Mouse (Mus musculus): ENCODE data around the gene Cacna1g. TPM values are rescaled to one million over a fixed set of nuclear protein-coding genes. Genes with fewer than 3 reads are reported as not detected.

The Cacna1g gene
- polyA plus RNA-seq, 1 experiment from 2014 or later = 13.6 TPM

- 0 out of 2 replicates have a peak, but pooled peaks cover 6% of the 10 kb centered on the region for H3K27me3 ChIP-seq
- no peaks in the 10 kb centered on the region for H3K36me3 ChIP-seq
- no peak overlapping the region for H3K9ac ChIP-seq
- no peak for ATAC-seq (ENCODE audit: low FRiP score)
- no peak overlapping the region for H3K4me2 ChIP-seq
- H3K4me1 ChIP-seq (replicated peaks) = no peaks in the 10 kb centered on the region
- no peaks in the 10 kb centered on the region for H3K9me3 ChIP-seq
- WGBS = 88% methylated on average over 5 of the region's 5 CpGs
- H3K4me3 ChIP-seq = no peak overlapping the region
- H3K27ac ChIP-seq = no peak overlapping the region
These were observed 111.9 kb downstream of the Cacna1g start for GRCm38 (mm10) chr11:94362101-94362500.

- no peak overlapping the region for H3K4me2 ChIP-seq
- WGBS = 96% methylated on average over 14 of the region's 14 CpGs
- H3K27ac ChIP-seq = no peak overlapping the region
- H3K9ac ChIP-seq = no peak overlapping the region
- no peak overlapping the region for H3K4me3 ChIP-seq
- 0 out of 2 replicates have a peak, but pooled peaks cover 6% of the 10 kb centered on the region for H3K27me3 ChIP-seq
- H3K9me3 ChIP-seq = no peaks in the 10 kb centered on the region
- H3K4me1 ChIP-seq (replicated peaks) = no peaks in the 10 kb centered on the region
- ATAC-seq (ENCODE audit: low FRiP score) = no peak
- no peaks in the 10 kb centered on the region for H3K36me3 ChIP-seq
These were observed 112.7 kb downstream of the Cacna1g start for GRCm38 (mm10) chr11:94361166-94361870.

- H3K4me1 ChIP-seq (replicated peaks) = no peaks in the 10 kb centered on the region
- H3K4me2 ChIP-seq = no peak overlapping the region
- H3K36me3 ChIP-seq = no peaks in the 10 kb centered on the region
- no peak for ATAC-seq (ENCODE audit: low FRiP score)
- H3K9ac ChIP-seq = no peak overlapping the region
- 0 out of 2 replicates have a peak, but pooled peaks cover 6% of the 10 kb centered on the region for H3K27me3 ChIP-seq
- H3K9me3 ChIP-seq = no peaks in the 10 kb centered on the region
- H3K4me3 ChIP-seq = no peak overlapping the region
- no peak overlapping the region for H3K27ac ChIP-seq
- WGBS = 96% methylated on average over 12 of the region's 12 CpGs
These were observed 114.8 kb downstream of the Cacna1g start for GRCm38 (mm10) chr11:94359168-94359567.

Other genes with a start within 250 kb of the Cacna1g start
- 5.9 and 8.6 TPM in 2 replicates for gene Wfikkn2, start 228.2 kb downstream of the Cacna1g start, polyA plus RNA-seq (2015; fragmentation: Nextera tagmentation; extraction: Ambion mirVana)
- 0.43 and 0.70 TPM in 2 replicates for gene Gm21885, start 192.3 kb downstream of the Cacna1g start, polyA plus RNA-seq (2015; fragmentation: Nextera tagmentation; extraction: Ambion mirVana)
- gene Luc7l3, start 152.2 kb downstream of the Cacna1g start, polyA plus RNA-seq (2015; fragmentation: Nextera tagmentation; extraction: Ambion mirVana) = 163 and 167 TPM in 2 replicates
- 10.6 and 12.9 TPM in 2 replicates for gene Ankrd40, start 146.2 kb downstream of the Cacna1g start, polyA plus RNA-seq (2015; fragmentation: Nextera tagmentation; extraction: Ambion mirVana)
- gene Abcc3, start 81.2 kb downstream of the Cacna1g start, polyA plus RNA-seq (2015; fragmentation: Nextera tagmentation; extraction: Ambion mirVana) = 0.50 and 0.77 TPM in 2 replicates
- gene Spata20, start 12.0 kb upstream of the Cacna1g start, polyA plus RNA-seq (2015; fragmentation: Nextera tagmentation; extraction: Ambion mirVana) = 0.17 and 0.56 TPM in 2 replicates
- gene Epn3, start 25.8 kb upstream of the Cacna1g start, polyA plus RNA-seq (2015; fragmentation: Nextera tagmentation; extraction: Ambion mirVana) = 0.44 and 0.90 TPM in 2 replicates
- gene Mycbpap, start 47.5 kb upstream of the Cacna1g start, polyA plus RNA-seq (2015; fragmentation: Nextera tagmentation; extraction: Ambion mirVana) = 3.2 and 3.8 TPM in 2 replicates
- 4.7 and 5.1 TPM in 2 replicates for gene Rsad1, start 75.1 kb upstream of the Cacna1g start, polyA plus RNA-seq (2015; fragmentation: Nextera tagmentation; extraction: Ambion mirVana)
- 0.32 and 0.38 TPM in 2 replicates for gene Chad, start 90.8 kb upstream of the Cacna1g start, polyA plus RNA-seq (2015; fragmentation: Nextera tagmentation; extraction: Ambion mirVana)
- gene Acsf2, start 127.7 kb upstream of the Cacna1g start, polyA plus RNA-seq (2015; fragmentation: Nextera tagmentation; extraction: Ambion mirVana) = 1.6 and 1.7 TPM in 2 replicates
- gene Lrrc59, start 155.6 kb upstream of the Cacna1g start, polyA plus RNA-seq (2015; fragmentation: Nextera tagmentation; extraction: Ambion mirVana) = 155 and 163 TPM in 2 replicates
- 144 and 152 TPM in 2 replicates for gene Mrpl27, start 179.6 kb upstream of the Cacna1g start, polyA plus RNA-seq (2015; fragmentation: Nextera tagmentation; extraction: Ambion mirVana)
- gene Eme1, start 179.8 kb upstream of the Cacna1g start, polyA plus RNA-seq (2015; fragmentation: Nextera tagmentation; extraction: Ambion mirVana) = 6.2 and 6.4 TPM in 2 replicates
- gene Xylt2, start 203.3 kb upstream of the Cacna1g start, polyA plus RNA-seq (2015; fragmentation: Nextera tagmentation; extraction: Ambion mirVana) = 12.2 TPM in 2 replicates
- 0.09 and 0.12 TPM in 2 replicates for gene Gm11541, start 230.3 kb upstream of the Cacna1g start, polyA plus RNA-seq (2015; fragmentation: Nextera tagmentation; extraction: Ambion mirVana)

Data from hindbrain, embryonic 13.5 days (tissue).